Mouse (Mus musculus) liver, adult 2 months (tissue): Measurements from ENCODE around the gene Rsad1.

Experiments used
- CTCF ChIP-seq: fragments of 200-500 bp; IDR thresholded peaks from 2 replicates; pipeline ENCODE4 v1.5.1; 2011; ENCODE audit warnings: low read depth, low read length, control low read depth
- POLR2A ChIP-seq: fragments of 200-500 bp; IDR thresholded peaks from 2 replicates; pipeline ENCODE4 v1.6.1; 2011; ENCODE audit warnings: low read length, control low read depth; ENCODE audit not compliant: insufficient read depth; ENCODE audit errors: extremely low read depth

DNA sequence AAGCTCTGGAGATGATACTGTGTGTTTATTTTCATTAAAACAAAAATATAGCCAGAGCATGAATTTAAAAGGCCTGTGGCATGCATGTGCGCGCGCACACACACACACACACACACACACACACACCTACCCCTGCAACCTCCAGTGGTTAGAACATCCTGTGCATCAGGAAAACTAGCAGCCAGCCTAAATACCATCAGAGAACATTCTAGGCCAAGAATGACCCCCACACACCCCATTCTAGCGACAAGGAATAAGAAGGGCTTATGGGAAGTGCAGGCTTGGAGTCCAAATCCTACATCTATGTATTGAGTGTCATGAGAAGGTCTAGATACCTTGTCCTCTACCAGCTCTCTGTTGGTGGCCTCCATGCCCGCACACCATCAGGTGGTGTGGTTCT is 14.3 kb upstream of the Rsad1 start:
- no peak for TF ChIP-seq CTCF
- TF ChIP-seq POLR2A: no peak
